Mouse (Mus musculus) myocyte (in vitro differentiated cells): Measurements from ENCODE around the gene Gm8369. TPM values are rescaled to one million over a fixed set of nuclear protein-coding genes. Genes with fewer than 3 reads are reported as not detected.
"Not testable (repeated sequence)": the region's sequence is repeated elsewhere in the genome, so short reads cannot be mapped to it uniquely, and the experiment has no call there.

ENCODE experiments used
- H3K27me3 ChIP-seq: one replicate; pipeline ENCODE4 v1.6.1; 2011; ENCODE audit not compliant: control insufficient read depth, insufficient read depth, insufficient read length
- H3K36me3 ChIP-seq: one replicate; pipeline ENCODE4 v1.6.1; 2011; ENCODE audit not compliant: control insufficient read depth, insufficient read depth
- H3K4me2 ChIP-seq: one replicate; pipeline ENCODE4 v1.6.1; 2011; ENCODE audit warnings: low read depth, control low read depth
- H3K4me3 ChIP-seq: one replicate; pipeline ENCODE4 v1.5.1; 2011; ENCODE audit warnings: mild to moderate bottlenecking, control low read depth, moderate library complexity
- H3K79me2 ChIP-seq: one replicate; pipeline ENCODE4 v1.6.1; 2011; ENCODE audit not compliant: control insufficient read depth, insufficient read depth
- H3ac ChIP-seq: one replicate; pipeline ENCODE4 v1.6.1; 2011; ENCODE audit not compliant: control insufficient read depth, insufficient read length
- CEBPB ChIP-seq: IDR thresholded peaks from 2 replicates; pipeline ENCODE4 v1.6.1; 2011; ENCODE audit warnings: mild to moderate bottlenecking, moderate library complexity; ENCODE audit not compliant: poor library complexity, insufficient read depth, severe bottlenecking
- E2F4 ChIP-seq: IDR thresholded peaks from one replicate; pipeline ENCODE4 v1.6.1; 2011; ENCODE audit warnings: mild to moderate bottlenecking, control low read depth, moderate library complexity; ENCODE audit not compliant: insufficient read depth
- MAX ChIP-seq: IDR thresholded peaks from one replicate; pipeline ENCODE4 v1.6.1; 2011; ENCODE audit warnings: low read depth, mild to moderate bottlenecking, control low read depth
- MYOD1 ChIP-seq, 3 experiments: IDR thresholded peaks; one replicate each; pipeline ENCODE4 v1.6.1; 2011; ENCODE audit warnings: control low read depth in 2 of 3, low read depth in 2 of 3, mild to moderate bottlenecking in 2 of 3, moderate library complexity in 1 of 3; ENCODE audit not compliant: insufficient read length in 2 of 3, control insufficient read depth in 1 of 3
- MYOG ChIP-seq, 3 experiments: IDR thresholded peaks; one replicate each; pipeline ENCODE4 v1.6.1; 2011; ENCODE audit warnings: control low read depth in 2 of 3, low read depth in 2 of 3, mild to moderate bottlenecking in 2 of 3; ENCODE audit not compliant: insufficient read length in 2 of 3, control insufficient read depth in 1 of 3, insufficient read depth in 1 of 3
- POLR2A ChIP-seq: IDR thresholded peaks from one replicate; pipeline ENCODE4 v1.6.1; 2011; ENCODE audit warnings: low read depth, mild to moderate bottlenecking, control low read depth, moderate library complexity; ENCODE audit not compliant: insufficient read length
- POLR2AphosphoS2 ChIP-seq: IDR thresholded peaks from one replicate; pipeline ENCODE4 v1.6.1; 2011; ENCODE audit warnings: low read depth, control low read depth; ENCODE audit not compliant: insufficient read length
- REST ChIP-seq: IDR thresholded peaks from one replicate; pipeline ENCODE4 v1.6.1; 2011; ENCODE audit warnings: mild to moderate bottlenecking, control low read depth, moderate library complexity; ENCODE audit not compliant: insufficient read depth, insufficient read length
- SRF ChIP-seq: IDR thresholded peaks from one replicate; pipeline ENCODE4 v1.6.1; 2011; ENCODE audit warnings: low read depth; ENCODE audit not compliant: control insufficient read depth, insufficient read length
- TCF12 ChIP-seq: IDR thresholded peaks from one replicate; pipeline ENCODE4 v1.6.1; 2011; ENCODE audit warnings: mild to moderate bottlenecking, control low read depth; ENCODE audit not compliant: poor library complexity, insufficient read depth, severe bottlenecking
- TCF3 ChIP-seq: IDR thresholded peaks from one replicate; pipeline ENCODE4 v1.6.1; 2011; ENCODE audit warnings: low read depth, control low read depth; ENCODE audit not compliant: insufficient read length
- USF1 ChIP-seq: IDR thresholded peaks from one replicate; pipeline ENCODE4 v1.6.1; 2011; ENCODE audit warnings: low read depth, mild to moderate bottlenecking, control low read depth, moderate library complexity
- polyA plus RNA-seq: library from polyadenylated mRNA; unstranded; fragments of >200 nt; fragmentation: generic; extraction: Trizol; gene quantifications from one replicate; pipeline ENCODE4 v1.2.1, GENCODE M21; 2012; ENCODE audit warnings: missing spikeins

The Gm8369 gene
- polyA plus RNA-seq, 1 experiment: not detected

- TF ChIP-seq SRF (no peak), USF1 (no peak), E2F4 (no peak), POLR2AphosphoS2 (no peak), MYOG (IDR thresholded peaks at IDR 0.05; ENCODE audit: control insufficient read depth in 1 of 3, insufficient read depth in 1 of 3, insufficient read length in 2 of 3, low read depth in 2 of 3) (no peak), TCF3 (no peak)
- no peaks in the 10 kb centered on the region for H3K27me3 ChIP-seq
- no peak overlapping the region for H3ac ChIP-seq
- no peaks in the 10 kb centered on the region for H3K79me2 ChIP-seq
- no peak overlapping the region for H3K4me3 ChIP-seq
- H3K4me2 ChIP-seq: no peak overlapping the region
- H3K36me3 ChIP-seq: no peaks in the 10 kb centered on the region
Measured at GRCm38 (mm10) chr19:11513458-11513857, 27.7 kb downstream of the Gm8369 start.

- no peaks in the 10 kb centered on the region for H3K27me3 ChIP-seq
- H3K4me3 ChIP-seq: no peak within 1 kb of the TSS
- no peak within 1 kb of the TSS for H3ac ChIP-seq
- no peaks in the 10 kb centered on the region for H3K36me3 ChIP-seq
- no peaks in the 10 kb centered on the region for H3K79me2 ChIP-seq
- no peak for TF ChIP-seq MAX
- no peak within 1 kb of the TSS for H3K4me2 ChIP-seq
Measured at GRCm38 (mm10) chr19:11516246-11516645, 30.5 kb downstream of the Gm8369 start, which contains the start of gene Ms4a6b. TSS of gene Ms4a6b (plus strand) at chr19:11516512.

GRCm38 (mm10) chr19:11516845-11517244 is 31.1 kb downstream of the Gm8369 start:
- H3K4me3 ChIP-seq: no peak overlapping the region
- H3K4me2 ChIP-seq: no peak overlapping the region
- H3K36me3 ChIP-seq: no peaks in the 10 kb centered on the region
- no peaks in the 10 kb centered on the region for H3K27me3 ChIP-seq
- no peak for TF ChIP-seq SRF
- TF ChIP-seq TCF12: no peak
- no peak for TF ChIP-seq MYOD1 (IDR thresholded peaks at IDR 0.05; ENCODE audit: control insufficient read depth in 1 of 3, insufficient read length in 2 of 3, low read depth in 2 of 3)
- TF ChIP-seq MAX: no peak
- no peak for TF ChIP-seq POLR2AphosphoS2
- TF ChIP-seq CEBPB: no peak
- no peak for TF ChIP-seq REST
- no peak for TF ChIP-seq MYOG (IDR thresholded peaks at IDR 0.05; ENCODE audit: control insufficient read depth in 1 of 3, insufficient read depth in 1 of 3, insufficient read length in 2 of 3, low read depth in 2 of 3)
- TF ChIP-seq POLR2A: no peak
- no peak for TF ChIP-seq E2F4
- no peak for TF ChIP-seq USF1
- no peak for TF ChIP-seq TCF3
- H3K79me2 ChIP-seq: no peaks in the 10 kb centered on the region
- no peak overlapping the region for H3ac ChIP-seq

GRCm38 (mm10) chr19:11517373-11517772 is 31.6 kb downstream of the Gm8369 start:
- not testable (repeated sequence) for H3K27me3 ChIP-seq, H3K4me3 ChIP-seq, H3K79me2 ChIP-seq, H3K36me3 ChIP-seq, H3ac ChIP-seq, H3K4me2 ChIP-seq

- not testable (repeated sequence) for H3K27me3 ChIP-seq, H3ac ChIP-seq, H3K4me2 ChIP-seq, H3K79me2 ChIP-seq, H3K36me3 ChIP-seq, H3K4me3 ChIP-seq
Measured at GRCm38 (mm10) chr19:11518356-11518755, 32.6 kb downstream of the Gm8369 start.

GRCm38 (mm10) chr19:11520146-11520545 is 34.4 kb downstream of the Gm8369 start:
- TF ChIP-seq MAX: no peak
- TF ChIP-seq MYOG (IDR thresholded peaks at IDR 0.05; ENCODE audit: control insufficient read depth in 1 of 3, insufficient read depth in 1 of 3, insufficient read length in 2 of 3, low read depth in 2 of 3): no peak
- no peak for TF ChIP-seq SRF
- TF ChIP-seq E2F4: no peak
- TF ChIP-seq USF1: no peak
- no peak for TF ChIP-seq TCF12
- no peak for TF ChIP-seq POLR2AphosphoS2
- TF ChIP-seq POLR2A: no peak
- TF ChIP-seq MYOD1 (IDR thresholded peaks at IDR 0.05; ENCODE audit: control insufficient read depth in 1 of 3, insufficient read length in 2 of 3, low read depth in 2 of 3): no peak
- no peak for TF ChIP-seq REST
- no peak for TF ChIP-seq TCF3
- Histone ChIP-seq H3K4me2 (no peak overlapping the region), H3K79me2 (no peaks in the 10 kb centered on the region), H3K4me3 (no peak overlapping the region), H3K36me3 (no peaks in the 10 kb centered on the region), H3ac (no peak overlapping the region), H3K27me3 (no peaks in the 10 kb centered on the region)
